Mouse (Mus musculus): ENCODE data around the gene Mrc2. TPM values are rescaled to one million over a fixed set of nuclear protein-coding genes. Genes with fewer than 3 reads are reported as not detected.

The Mrc2 gene
- 19.1 and 21.3 TPM in 2 replicates for polyA plus RNA-seq (2015; fragmentation: Nextera tagmentation; extraction: Ambion mirVana)

DNA sequence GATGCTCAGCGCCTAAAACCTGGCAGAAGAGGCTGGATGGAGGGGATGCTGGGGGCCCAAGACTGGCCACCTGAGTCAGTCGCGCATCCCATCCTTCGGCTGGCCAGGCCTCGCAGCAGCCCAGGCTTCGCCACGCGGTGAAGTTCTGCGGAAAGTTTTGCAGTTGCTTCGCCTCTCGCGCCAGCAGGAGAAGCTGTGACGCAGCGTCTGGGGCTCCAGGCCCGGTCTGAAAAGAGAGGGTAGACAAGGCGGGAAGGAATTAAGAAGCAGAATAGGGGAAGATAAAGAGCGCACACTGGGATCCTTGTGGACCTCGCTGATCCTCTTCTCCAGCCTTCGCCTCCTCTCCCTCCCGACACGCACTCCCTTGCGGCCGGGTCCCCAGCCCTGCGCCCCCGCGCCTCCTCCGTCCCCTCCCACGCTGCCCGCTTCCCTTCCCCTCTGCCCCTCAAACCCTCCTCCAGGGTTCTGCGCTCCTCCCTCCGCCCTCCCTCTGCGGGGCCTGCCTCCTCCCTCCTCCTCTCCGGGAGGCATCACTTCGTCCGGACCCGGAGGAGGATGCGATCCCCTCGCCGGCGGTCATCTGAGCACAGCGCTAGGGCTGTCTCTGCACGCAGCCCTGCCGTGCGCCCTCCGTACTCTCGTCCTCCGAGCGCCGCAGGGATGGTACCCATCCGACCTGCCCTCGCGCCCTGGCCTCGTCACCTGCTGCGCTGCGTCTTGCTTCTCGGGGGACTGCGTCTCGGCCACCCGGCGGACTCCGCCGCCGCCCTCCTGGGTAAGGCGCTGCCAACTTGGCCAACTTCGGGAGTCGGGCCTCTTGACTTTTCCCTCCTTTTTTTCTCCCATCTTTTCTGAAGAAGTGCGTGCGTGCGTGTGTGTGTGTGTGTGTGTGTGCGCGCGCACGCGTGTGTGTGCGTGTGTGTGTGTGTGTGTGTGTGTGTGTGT, at the start of gene Mrc2:
Gene Mrc2 (plus strand): TSS at position 520 of the 948 bp plus-strand sequence.
- Histone ChIP-seq H3K27me3 (no peaks in the 10 kb centered on the region), H3K4me3 (replicated peaks) (peak within 1 kb of the TSS; percentile 71), H3K9ac (peak within 1 kb of the TSS; percentile 62), H3K9me3 (replicated peaks) (no peaks in the 10 kb centered on the region), H3K36me3 (peaks cover 17% of the 10 kb centered on the region), H3K4me1 (peaks cover 47% of the 10 kb centered on the region), H3K27ac (peak within 1 kb of the TSS; percentile 97), H3K4me2 (peak within 1 kb of the TSS; percentile 88)
- ATAC-seq (replicated peaks; ENCODE audit: low FRiP score), result peak; percentile 90
- WGBS, result under 1% methylated on average over 66 of the region's 75 CpGs

DNA sequence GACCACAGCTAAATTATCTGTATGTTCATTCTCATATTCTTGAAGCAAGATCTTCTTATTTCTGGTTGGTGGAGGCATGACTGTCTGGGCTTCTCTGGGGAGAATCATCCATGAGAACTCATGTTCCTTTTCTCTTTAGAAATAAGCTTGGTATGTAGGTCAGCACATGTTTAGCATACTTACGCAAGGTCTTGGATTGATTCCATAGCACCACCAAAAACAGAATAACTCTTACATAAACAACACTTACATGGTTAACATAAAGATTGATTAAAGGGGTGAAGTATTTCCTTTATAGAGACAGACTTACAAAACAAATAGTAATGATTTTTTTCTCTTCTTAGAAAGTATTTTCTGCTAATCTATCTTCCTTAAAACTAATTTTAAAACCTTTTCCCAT, 46.1 kb upstream of the Mrc2 start:
- 91% methylated on average over 1 of the region's 1 CpGs for WGBS
- no peak overlapping the region for H3K27ac ChIP-seq
- no peak overlapping the region for H3K4me2 ChIP-seq
- no peak overlapping the region for H3K9ac ChIP-seq
- no peaks in the 10 kb centered on the region for H3K9me3 ChIP-seq (replicated peaks)
- H3K4me3 ChIP-seq (replicated peaks), result no peak overlapping the region
- H3K36me3 ChIP-seq, result peaks cover 81% of the 10 kb centered on the region
- no peaks in the 10 kb centered on the region for H3K27me3 ChIP-seq
- no peaks in the 10 kb centered on the region for H3K4me1 ChIP-seq
- no peak for ATAC-seq (replicated peaks; ENCODE audit: low FRiP score)

DNA sequence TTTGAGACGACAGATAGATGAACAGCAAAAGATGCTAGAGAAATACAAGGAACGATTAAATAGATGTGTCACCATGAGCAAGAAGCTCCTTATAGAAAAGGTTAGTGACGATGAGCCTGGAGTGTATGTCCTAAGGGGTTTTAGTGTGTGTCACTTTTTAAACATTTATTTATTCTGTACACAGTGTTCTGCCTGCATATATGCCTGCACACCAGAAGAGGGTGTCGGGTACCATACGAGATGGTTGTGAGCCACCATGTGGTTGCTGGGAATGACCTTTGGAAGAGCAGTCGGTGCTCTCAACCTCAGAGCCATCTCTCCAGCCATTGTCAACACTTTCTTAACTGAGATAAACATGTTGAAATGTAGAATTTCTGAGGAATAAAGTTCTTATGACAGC, 45.7 kb upstream of the Mrc2 start:
- no peak overlapping the region for H3K9ac ChIP-seq
- no peak overlapping the region for H3K4me2 ChIP-seq
- WGBS, result 90% methylated on average over 6 of the region's 6 CpGs
- no peak overlapping the region for H3K4me3 ChIP-seq (replicated peaks)
- no peaks in the 10 kb centered on the region for H3K27me3 ChIP-seq
- no peaks in the 10 kb centered on the region for H3K9me3 ChIP-seq (replicated peaks)
- no peak overlapping the region for H3K27ac ChIP-seq
- no peaks in the 10 kb centered on the region for H3K4me1 ChIP-seq
- H3K36me3 ChIP-seq, result peaks cover 83% of the 10 kb centered on the region
- no peak for ATAC-seq (replicated peaks; ENCODE audit: low FRiP score)

DNA sequence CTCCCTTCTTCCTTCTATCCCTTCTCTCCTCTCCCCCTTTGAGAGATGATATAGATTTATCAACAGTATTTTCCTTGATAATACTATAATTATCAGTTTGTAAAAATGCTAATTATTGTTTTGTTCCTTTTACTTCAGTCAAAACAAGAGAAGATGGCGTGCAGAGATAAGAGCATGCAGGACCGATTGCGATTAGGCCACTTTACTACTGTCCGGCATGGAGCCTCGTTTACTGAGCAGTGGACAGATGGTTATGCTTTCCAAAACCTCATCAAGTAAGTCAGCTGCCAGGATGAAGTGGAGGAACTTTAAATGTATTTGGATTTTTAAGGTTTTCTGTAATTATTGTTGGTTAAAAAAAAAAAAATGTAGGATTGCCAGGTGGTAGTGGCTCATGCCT, 45.1 kb upstream of the Mrc2 start:
- Histone ChIP-seq H3K9me3 (replicated peaks) (no peaks in the 10 kb centered on the region), H3K27me3 (no peaks in the 10 kb centered on the region), H3K36me3 (peaks cover 81% of the 10 kb centered on the region), H3K9ac (no peak overlapping the region), H3K4me3 (replicated peaks) (no peak overlapping the region), H3K4me1 (no peaks in the 10 kb centered on the region), H3K4me2 (no peak overlapping the region), H3K27ac (no peak overlapping the region)
- no peak for ATAC-seq (replicated peaks; ENCODE audit: low FRiP score)
- WGBS, result 93% methylated on average over 5 of the region's 5 CpGs

DNA sequence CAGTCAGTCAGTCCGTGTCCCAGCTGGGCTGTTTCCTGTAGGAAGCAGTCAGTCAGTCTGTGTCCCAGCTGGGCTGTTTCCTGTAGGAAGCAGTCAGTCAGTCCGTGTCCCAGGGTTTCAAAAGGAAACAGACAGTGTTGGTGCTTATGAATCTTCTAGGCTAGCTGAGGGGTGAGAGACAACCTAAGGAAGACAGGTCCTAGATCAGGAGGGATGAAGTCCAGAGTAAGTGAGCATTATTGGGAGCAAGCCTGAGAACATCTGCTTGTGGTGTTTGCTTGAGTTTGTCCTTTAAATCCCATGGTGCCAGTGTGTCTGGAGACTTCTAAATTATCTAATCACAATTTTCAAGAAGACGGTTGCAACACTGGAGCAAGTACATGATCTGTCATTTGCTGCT, 32.7 kb upstream of the Mrc2 start:
- no peaks in the 10 kb centered on the region for H3K9me3 ChIP-seq (replicated peaks)
- no peaks in the 10 kb centered on the region for H3K4me1 ChIP-seq
- H3K4me3 ChIP-seq (replicated peaks), result no peak overlapping the region
- WGBS, result 67% methylated on average over 3 of the region's 3 CpGs
- H3K9ac ChIP-seq, result no peak overlapping the region
- no peak for ATAC-seq (replicated peaks; ENCODE audit: low FRiP score)
- no peaks in the 10 kb centered on the region for H3K27me3 ChIP-seq
- 0 out of 2 replicates have a peak overlapping the region, but pooled peaks have one; percentile 32 for H3K27ac ChIP-seq
- peaks cover 79% of the 10 kb centered on the region for H3K36me3 ChIP-seq
- H3K4me2 ChIP-seq, result no peak overlapping the region

DNA sequence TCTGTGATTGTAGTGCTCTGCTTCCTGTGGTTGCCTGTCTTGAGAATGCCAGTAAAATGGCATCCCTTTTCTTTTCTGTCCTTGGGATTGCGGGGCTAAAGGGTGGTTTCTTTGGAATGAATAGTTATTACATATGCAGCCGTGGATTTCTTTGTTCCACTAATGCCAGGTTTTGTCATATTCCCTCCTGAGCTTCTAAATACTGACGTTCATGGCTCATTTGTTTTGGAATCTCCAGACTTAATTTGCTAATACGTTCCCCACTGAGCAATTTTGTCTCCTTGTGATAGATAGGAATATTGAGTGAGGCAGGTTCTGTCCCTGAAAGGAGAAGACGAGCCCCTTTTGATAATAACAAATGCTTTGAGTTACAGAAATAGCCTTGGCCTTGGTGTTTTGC, 31.3 kb upstream of the Mrc2 start:
- Histone ChIP-seq H3K36me3 (peaks cover 76% of the 10 kb centered on the region), H3K4me2 (no peak overlapping the region), H3K9me3 (replicated peaks) (no peaks in the 10 kb centered on the region), H3K4me3 (replicated peaks) (no peak overlapping the region), H3K27ac (no peak overlapping the region), H3K4me1 (no peaks in the 10 kb centered on the region), H3K27me3 (no peaks in the 10 kb centered on the region), H3K9ac (no peak overlapping the region)
- WGBS, result 74% methylated on average over 5 of the region's 5 CpGs
- no peak for ATAC-seq (replicated peaks; ENCODE audit: low FRiP score)

DNA sequence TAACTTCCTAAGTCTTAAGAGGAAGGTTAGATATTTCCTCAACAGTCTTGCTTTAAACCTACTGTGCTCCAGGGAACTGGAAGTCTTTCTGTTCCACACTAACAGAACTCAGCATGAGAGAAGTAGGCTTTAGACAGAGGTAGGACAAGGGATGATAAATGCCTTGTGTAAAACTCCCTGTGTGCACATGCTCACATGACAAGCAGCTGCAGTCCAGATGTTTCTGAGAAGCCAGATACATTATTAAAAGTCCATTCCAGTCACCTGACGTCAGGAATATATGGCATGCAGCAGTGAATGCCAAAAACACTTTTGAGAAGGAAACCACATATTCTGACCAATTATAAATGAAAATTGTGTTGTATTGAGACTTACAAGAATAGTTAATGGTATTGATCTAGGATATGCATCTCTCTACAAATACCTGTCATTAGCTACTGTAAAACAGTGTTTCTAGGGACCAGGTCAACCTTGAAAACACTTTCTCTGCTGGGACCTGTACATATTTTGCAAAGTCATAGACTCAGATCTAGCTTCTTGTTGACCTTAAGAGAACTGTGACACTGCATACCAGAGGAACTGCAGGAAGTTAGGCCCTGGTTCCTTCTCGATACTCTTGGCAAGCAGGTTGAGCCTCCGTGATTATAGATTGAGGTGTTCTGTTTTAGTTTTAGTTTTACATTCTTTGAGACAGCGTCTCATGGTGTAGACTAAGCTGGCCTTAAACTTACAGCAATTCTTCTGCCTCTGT, 30.7 kb upstream of the Mrc2 start:
- no peaks in the 10 kb centered on the region for H3K9me3 ChIP-seq (replicated peaks)
- WGBS, result 80% methylated on average over 4 of the region's 4 CpGs
- no peak for ATAC-seq (replicated peaks; ENCODE audit: low FRiP score)
- no peak overlapping the region for H3K27ac ChIP-seq
- no peaks in the 10 kb centered on the region for H3K4me1 ChIP-seq
- H3K9ac ChIP-seq, result no peak overlapping the region
- H3K36me3 ChIP-seq, result peaks cover 78% of the 10 kb centered on the region
- no peaks in the 10 kb centered on the region for H3K27me3 ChIP-seq
- no peak overlapping the region for H3K4me2 ChIP-seq
- no peak overlapping the region for H3K4me3 ChIP-seq (replicated peaks)

DNA sequence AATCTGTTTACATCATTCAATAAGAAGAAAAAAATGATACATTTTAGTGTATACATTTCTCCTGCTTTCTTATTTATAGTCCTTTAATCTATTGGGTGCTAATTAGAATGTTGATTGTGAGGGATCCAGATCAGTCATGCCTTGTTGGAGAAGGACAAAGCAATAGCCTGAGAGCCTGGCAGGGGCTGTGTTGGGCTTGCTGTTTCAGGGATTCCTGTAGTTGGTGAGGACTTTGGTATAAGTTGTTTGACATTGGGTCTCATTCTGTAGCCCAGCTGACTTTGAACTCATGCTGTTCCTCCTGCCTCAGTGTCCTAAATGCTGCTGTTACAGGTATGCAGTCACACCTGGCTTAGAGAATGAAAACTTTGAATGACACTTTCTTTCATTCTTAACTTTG, 27.9 kb upstream of the Mrc2 start:
- no peak for ATAC-seq (replicated peaks; ENCODE audit: low FRiP score)
- Histone ChIP-seq H3K4me3 (replicated peaks) (no peak overlapping the region), H3K36me3 (peaks cover 80% of the 10 kb centered on the region), H3K4me2 (no peak overlapping the region), H3K9ac (no peak overlapping the region), H3K27ac (no peak overlapping the region), H3K4me1 (no peaks in the 10 kb centered on the region), H3K9me3 (replicated peaks) (no peaks in the 10 kb centered on the region), H3K27me3 (no peaks in the 10 kb centered on the region)

DNA sequence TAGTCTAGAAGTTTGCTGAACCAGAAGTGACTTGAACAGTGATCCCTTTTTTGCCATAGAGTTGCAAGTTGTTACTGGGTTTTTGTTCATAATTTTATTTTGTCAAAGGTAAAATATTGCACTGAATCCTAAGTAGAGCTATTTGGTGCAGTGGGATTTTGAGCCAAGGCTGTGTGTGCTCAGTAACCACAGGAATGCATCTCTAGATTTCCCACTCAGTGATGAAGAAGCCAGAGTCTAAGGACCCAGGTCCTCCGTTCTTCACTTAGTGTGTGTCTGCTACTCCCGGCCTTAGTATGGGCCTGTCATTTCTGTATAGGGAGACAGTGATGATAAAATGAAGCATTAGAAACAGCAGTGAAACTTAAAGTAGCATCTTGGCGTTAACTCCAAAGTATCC, 27.5 kb upstream of the Mrc2 start:
- ATAC-seq (replicated peaks; ENCODE audit: low FRiP score), result no peak
- no peaks in the 10 kb centered on the region for H3K9me3 ChIP-seq (replicated peaks)
- no peaks in the 10 kb centered on the region for H3K27me3 ChIP-seq
- no peak overlapping the region for H3K4me3 ChIP-seq (replicated peaks)
- H3K9ac ChIP-seq, result no peak overlapping the region
- H3K27ac ChIP-seq, result no peak overlapping the region
- no peak overlapping the region for H3K4me2 ChIP-seq
- WGBS, result 88% methylated on average over 3 of the region's 3 CpGs
- H3K4me1 ChIP-seq, result no peaks in the 10 kb centered on the region
- peaks cover 79% of the 10 kb centered on the region for H3K36me3 ChIP-seq

DNA sequence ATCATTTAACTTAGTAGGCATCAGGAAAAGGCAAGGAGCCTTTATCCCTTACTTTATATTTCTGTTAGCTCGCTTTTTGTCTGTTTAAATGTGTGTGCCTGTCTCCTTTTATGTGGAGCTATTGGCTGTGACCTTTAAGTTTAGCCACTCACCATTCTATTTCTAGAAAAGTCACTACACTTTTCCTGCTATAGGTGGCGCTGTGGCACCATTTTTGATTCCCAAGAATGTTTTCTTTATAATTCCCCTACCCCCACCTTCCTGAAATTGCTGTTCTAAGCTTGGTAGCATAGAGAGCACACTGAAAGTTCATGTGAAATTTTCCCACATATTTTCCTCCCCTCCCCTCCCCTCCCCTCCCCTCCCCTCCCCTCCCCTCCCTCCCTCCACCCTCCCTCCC, 22.3 kb upstream of the Mrc2 start:
- H3K9me3 ChIP-seq (replicated peaks), result no peaks in the 10 kb centered on the region
- WGBS, result 19% methylated on average over 2 of the region's 2 CpGs
- peaks cover 74% of the 10 kb centered on the region for H3K36me3 ChIP-seq
- no peak overlapping the region for H3K27ac ChIP-seq
- no peaks in the 10 kb centered on the region for H3K4me1 ChIP-seq
- no peak overlapping the region for H3K4me3 ChIP-seq (replicated peaks)
- no peak overlapping the region for H3K4me2 ChIP-seq
- no peaks in the 10 kb centered on the region for H3K27me3 ChIP-seq
- ATAC-seq (replicated peaks; ENCODE audit: low FRiP score), result no peak
- H3K9ac ChIP-seq, result no peak overlapping the region

DNA sequence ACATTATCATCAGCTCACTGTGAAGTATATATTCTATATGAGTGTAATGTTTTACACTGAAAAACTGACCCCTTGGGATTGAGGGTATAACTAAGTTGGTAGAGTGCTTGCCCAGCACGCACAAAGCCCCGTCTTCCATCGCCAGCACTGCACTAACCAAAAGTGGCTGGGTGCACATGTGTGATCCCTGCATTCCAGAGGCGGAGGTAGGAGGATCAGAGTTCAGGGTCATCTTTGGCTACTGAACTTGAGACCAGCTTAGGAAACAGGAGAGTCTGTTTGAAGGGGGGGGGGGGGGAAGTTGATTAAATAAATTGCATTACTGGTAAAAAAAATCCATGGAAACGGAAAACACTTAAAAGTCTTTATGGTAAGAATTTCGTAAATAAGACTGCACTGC, 12.0 kb upstream of the Mrc2 start:
- H3K9ac ChIP-seq, result no peak overlapping the region
- no peak overlapping the region for H3K4me3 ChIP-seq (replicated peaks)
- ATAC-seq (replicated peaks; ENCODE audit: low FRiP score), result no peak
- no peak overlapping the region for H3K4me2 ChIP-seq
- H3K27ac ChIP-seq, result no peak overlapping the region
- H3K27me3 ChIP-seq, result no peaks in the 10 kb centered on the region
- no peaks in the 10 kb centered on the region for H3K9me3 ChIP-seq (replicated peaks)
- H3K36me3 ChIP-seq, result peaks cover 91% of the 10 kb centered on the region
- WGBS, result 82% methylated on average over 6 of the region's 6 CpGs
- H3K4me1 ChIP-seq, result no peaks in the 10 kb centered on the region

DNA sequence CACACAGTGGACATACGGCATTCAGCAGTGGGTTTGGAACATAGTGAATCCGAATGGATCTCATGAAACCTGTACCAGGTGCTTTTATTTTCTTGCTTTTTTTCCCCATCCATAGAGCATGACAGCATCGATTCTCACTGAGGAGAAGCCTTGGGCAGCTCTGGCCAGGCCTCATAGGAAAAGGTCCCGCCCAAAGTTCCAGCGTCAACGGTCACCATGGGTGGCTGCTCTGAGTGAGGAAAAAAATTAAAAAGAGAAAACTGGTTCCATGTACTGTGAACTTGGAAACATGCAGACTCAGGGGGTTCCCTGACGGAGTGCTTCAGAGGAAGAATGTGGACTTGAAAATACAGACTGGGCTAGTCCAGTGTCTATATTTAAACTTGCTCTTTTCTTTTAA, 11.2 kb upstream of the Mrc2 start:
- Histone ChIP-seq H3K4me2 (no peak overlapping the region), H3K36me3 (peaks cover 90% of the 10 kb centered on the region), H3K27me3 (no peaks in the 10 kb centered on the region), H3K9me3 (replicated peaks) (no peaks in the 10 kb centered on the region), H3K27ac (no peak overlapping the region), H3K4me1 (peaks cover 6% of the 10 kb centered on the region; the same call in 1 of the 2 replicates), H3K4me3 (replicated peaks) (no peak overlapping the region), H3K9ac (no peak overlapping the region)
- no peak for ATAC-seq (replicated peaks; ENCODE audit: low FRiP score)
- WGBS, result 82% methylated on average over 7 of the region's 7 CpGs
